Mouse (Mus musculus) heart, adult 8-10 months (tissue): Measurements from ENCODE around the gene Adam22. TPM values are rescaled to one million over a fixed set of nuclear protein-coding genes. Genes with fewer than 3 reads are reported as not detected.

Experiments
- DNase-seq: peaks from one replicate; pipeline ENCODE4 v3.0.0; 2022; ENCODE audit warnings: low spot score
- total RNA-seq, 4 experiments: library from RNA; stranded (reverse); gene quantifications; 2 replicates each; pipeline ENCODE4 v1.2.4; 2022

Gene Adam22
- total RNA-seq, 4 experiments from 2014 or later, result 4.5 to 6.1 (median 5.3) TPM

GRCm38 (mm10) chr5:8178111-8178510 lies 189.8 kb downstream of the Adam22 start:
- DNase-seq, result no peak

GRCm38 (mm10) chr5:8164773-8165172 lies 203.2 kb downstream of the Adam22 start:
- no peak for DNase-seq

- DNase-seq, result no peak
Measured at GRCm38 (mm10) chr5:8151645-8152044, 216.3 kb downstream of the Adam22 start.

GRCm38 (mm10) chr5:8146146-8146545 lies 221.8 kb downstream of the Adam22 start:
- DNase-seq, result no peak

- no peak for DNase-seq
Measured at GRCm38 (mm10) chr5:8145473-8145872, 222.5 kb downstream of the Adam22 start.

- no peak for DNase-seq
Measured at GRCm38 (mm10) chr5:8132546-8132945, 235.4 kb downstream of the Adam22 start.

GRCm38 (mm10) chr5:8131918-8132317 lies 236.0 kb downstream of the Adam22 start:
- no peak for DNase-seq

GRCm38 (mm10) chr5:8129750-8130149 lies 238.2 kb downstream of the Adam22 start:
- DNase-seq, result no peak

- no peak for DNase-seq
Measured at GRCm38 (mm10) chr5:8120926-8121325, 247.0 kb downstream of the Adam22 start.

GRCm38 (mm10) chr5:8120087-8120486 lies 247.9 kb downstream of the Adam22 start:
- DNase-seq, result no peak

GRCm38 (mm10) chr5:8116561-8117168 lies 251.3 kb downstream of the Adam22 start:
- DNase-seq, result peak; percentile 2

GRCm38 (mm10) chr5:8112246-8112645 lies 255.7 kb downstream of the Adam22 start:
- DNase-seq, result no peak

GRCm38 (mm10) chr5:8111691-8112090 lies 256.3 kb downstream of the Adam22 start:
- DNase-seq, result no peak

GRCm38 (mm10) chr5:8095689-8096088 lies 272.3 kb downstream of the Adam22 start:
- no peak for DNase-seq

- DNase-seq, result no peak
Measured at GRCm38 (mm10) chr5:8094921-8095320, 273.0 kb downstream of the Adam22 start.

GRCm38 (mm10) chr5:8088147-8088546 lies 279.8 kb downstream of the Adam22 start:
- no peak for DNase-seq

GRCm38 (mm10) chr5:8085661-8086060 lies 282.3 kb downstream of the Adam22 start:
- no peak for DNase-seq

- no peak for DNase-seq
Measured at GRCm38 (mm10) chr5:8082800-8083509, 285.0 kb downstream of the Adam22 start.

- no peak for DNase-seq
Measured at GRCm38 (mm10) chr5:8077481-8077880, 290.5 kb downstream of the Adam22 start.

- no peak for DNase-seq
Measured at GRCm38 (mm10) chr5:8073901-8074561, 293.9 kb downstream of the Adam22 start.

GRCm38 (mm10) chr5:8073406-8073805 lies 294.6 kb downstream of the Adam22 start:
- no peak for DNase-seq

GRCm38 (mm10) chr5:8063207-8063606 lies 304.8 kb downstream of the Adam22 start:
- no peak for DNase-seq

GRCm38 (mm10) chr5:8062469-8062868 lies 305.5 kb downstream of the Adam22 start:
- no peak for DNase-seq
